Mouse (Mus musculus) CH12.LX (cell line): ENCODE data around the gene Trappc2l. TPM values are rescaled to one million over a fixed set of nuclear protein-coding genes. Genes with fewer than 3 reads are reported as not detected.

Source experiments
- DNase-seq: peaks from one replicate; pipeline ENCODE4 v3.0.0-alpha.2; 2013; ENCODE audit errors: extremely low read depth
- H3K27ac ChIP-seq: 2 replicates; pipeline ENCODE4 v1.5.1; 2012; ENCODE audit warnings: low read depth, mild to moderate bottlenecking, control low read depth, moderate library complexity; ENCODE audit not compliant: insufficient read depth
- H3K27me3 ChIP-seq: replicated peaks from 2 replicates; pipeline ENCODE3; 2012; ENCODE audit warnings: inconsistent platforms
- H3K36me3 ChIP-seq, 2 experiments: replicated peaks in 1 of 2; 2 replicates each; pipeline versions ENCODE3 to v1.6.1; 2012; ENCODE audit warnings: inconsistent platforms in 1 of 2, low read length in 1 of 2, mild to moderate bottlenecking in 1 of 2, mixed read lengths in 1 of 2, moderate library complexity in 1 of 2; ENCODE audit not compliant: control insufficient read depth in 1 of 2, insufficient read depth in 1 of 2
- H3K4me1 ChIP-seq, 2 experiments: 2 replicates each; pipeline ENCODE4 v1.6.1; 2012; ENCODE audit warnings: inconsistent platforms in 1 of 2, moderate library complexity in 1 of 2; ENCODE audit not compliant: insufficient read depth in 2 of 2, control insufficient read depth in 1 of 2
- H3K4me2 ChIP-seq: 2 replicates; pipeline ENCODE4 v1.6.1; 2012; ENCODE audit warnings: low read depth, mild to moderate bottlenecking, control low read depth; ENCODE audit not compliant: poor library complexity, insufficient read depth, severe bottlenecking
- H3K4me3 ChIP-seq, 3 experiments: fragments of 150-350 bp in 1 of 3; sonication (generic) in 1 of 3; replicated peaks in 1 of 3; 2 replicates each; pipeline versions ENCODE3 to v1.5.1; 2011 to 2012; ENCODE audit warnings: low read depth in 2 of 3, low read length in 2 of 3, mild to moderate bottlenecking in 2 of 3, moderate library complexity in 2 of 3, control low read depth in 1 of 3, improper control_type of control experiment in 1 of 3, inconsistent platforms in 1 of 3, mixed read lengths in 1 of 3; ENCODE audit not compliant: poor library complexity in 1 of 3
- H3K79me2 ChIP-seq: replicated peaks from 2 replicates; pipeline ENCODE4 v1.6.1; 2012; ENCODE audit warnings: mild to moderate bottlenecking, moderate library complexity; ENCODE audit not compliant: control insufficient read depth, poor library complexity, insufficient read depth, severe bottlenecking; ENCODE audit errors: extremely low read depth
- H3K9ac ChIP-seq: 2 replicates; pipeline ENCODE4 v1.6.1; 2012; ENCODE audit warnings: low read depth, mild to moderate bottlenecking, control low read depth, moderate library complexity; ENCODE audit not compliant: insufficient read depth
- H3K9me3 ChIP-seq: replicated peaks from 2 replicates; pipeline ENCODE3; 2012; ENCODE audit warnings: low read length, inconsistent platforms, mixed read lengths
- CHD1 ChIP-seq: IDR thresholded peaks from 2 replicates; pipeline ENCODE4 v1.6.1; 2012; ENCODE audit warnings: low read depth, low read length, improper control_type of control experiment, inconsistent platforms
- ELF1 ChIP-seq: IDR thresholded peaks from 2 replicates; pipeline ENCODE4 v1.6.1; 2014; ENCODE audit warnings: low read depth, mild to moderate bottlenecking, inconsistent platforms, low read length, improper control_type of control experiment
- EP300 ChIP-seq: IDR thresholded peaks from 2 replicates; pipeline ENCODE4 v1.6.1; 2011; ENCODE audit warnings: low read length, improper control_type of control experiment
- JUN ChIP-seq: IDR thresholded peaks from 2 replicates; pipeline ENCODE4 v1.6.1; 2011; ENCODE audit warnings: low read depth, mild to moderate bottlenecking, low read length, improper control_type of control experiment, moderate library complexity; ENCODE audit not compliant: insufficient read depth
- MXI1 ChIP-seq: IDR thresholded peaks from 2 replicates; pipeline ENCODE4 v1.6.1; 2011; ENCODE audit warnings: mild to moderate bottlenecking, low read depth, low read length, improper control_type of control experiment
- RAD21 ChIP-seq: IDR thresholded peaks from 2 replicates; pipeline ENCODE4 v1.6.1; 2011; ENCODE audit warnings: low read depth, mild to moderate bottlenecking, low read length, improper control_type of control experiment, moderate library complexity
- SMC3 ChIP-seq: IDR thresholded peaks from 2 replicates; pipeline ENCODE4 v1.6.1; 2011; ENCODE audit warnings: low read depth, low read length, improper control_type of control experiment
- USF1 ChIP-seq: IDR thresholded peaks from 2 replicates; pipeline ENCODE4 v1.6.1; 2014; ENCODE audit warnings: low read depth, mild to moderate bottlenecking, inconsistent platforms, low read length, improper control_type of control experiment
- USF2 ChIP-seq: conservative IDR thresholded peaks from 2 replicates; pipeline ENCODE4 v1.6.1; 2011; ENCODE audit warnings: low read depth, low read length, improper control_type of control experiment
- ZC3H11A ChIP-seq: IDR thresholded peaks from 2 replicates; pipeline ENCODE4 v1.6.1; 2012; ENCODE audit warnings: low read depth, mild to moderate bottlenecking, inconsistent platforms, low read length, improper control_type of control experiment
- ZKSCAN1 ChIP-seq: IDR thresholded peaks from 2 replicates; pipeline ENCODE4 v1.6.1; 2012; ENCODE audit warnings: low read depth, inconsistent platforms, low read length, improper control_type of control experiment, borderline replicate concordance
- ZMIZ1 ChIP-seq: IDR thresholded peaks from 2 replicates; pipeline ENCODE4 v1.6.1; 2012; ENCODE audit warnings: low read depth, mild to moderate bottlenecking, inconsistent platforms, low read length, improper control_type of control experiment
- ZNF384 ChIP-seq: IDR thresholded peaks from 2 replicates; pipeline ENCODE4 v1.6.1; 2012; ENCODE audit warnings: low read depth, low read length, improper control_type of control experiment, inconsistent platforms
- dilution Hi-C: fragments of 300-500 bp; cut with MboI; formaldehyde crosslinking; loops from 2 replicates; pipeline ENCODE4 v1.14.3; 2020; ENCODE audit warnings: low sequenced_read_pairs; ENCODE audit not compliant: extremely low pct_unique_long_range_greater_than_20kb, extremely low pct_ligation_motif_present
- in situ Hi-C: fragments of 300-500 bp; cut with MboI; formaldehyde crosslinking; loops from 3 replicates; pipeline ENCODE4 v1.14.3; 2019; ENCODE audit warnings: low sequenced_read_pairs, low pct_ligation_motif_present, low pct_unique_long_range_greater_than_20kb, mixed read lengths
- polyA plus RNA-seq: library from polyadenylated mRNA; unstranded; fragments of >175 nt; gene quantifications from 2 replicates; pipeline ENCODE4 v1.2.1, GENCODE M21; 2012; ENCODE audit warnings: low read depth; ENCODE audit not compliant: insufficient read length
- total RNA-seq, 2 experiments: library from RNA; depleted of rRNA; stranded (reverse); fragments of 300-350 nt in 1 of 2; fragments of >200 nt in 1 of 2; gene quantifications; 2 replicates each; pipeline ENCODE4 v1.2.3; 2012 to 2014

Gene Trappc2l
- total and polyA plus RNA-seq, 3 experiments: 15.7 to 67.0 (median 36.0) TPM

DNA sequence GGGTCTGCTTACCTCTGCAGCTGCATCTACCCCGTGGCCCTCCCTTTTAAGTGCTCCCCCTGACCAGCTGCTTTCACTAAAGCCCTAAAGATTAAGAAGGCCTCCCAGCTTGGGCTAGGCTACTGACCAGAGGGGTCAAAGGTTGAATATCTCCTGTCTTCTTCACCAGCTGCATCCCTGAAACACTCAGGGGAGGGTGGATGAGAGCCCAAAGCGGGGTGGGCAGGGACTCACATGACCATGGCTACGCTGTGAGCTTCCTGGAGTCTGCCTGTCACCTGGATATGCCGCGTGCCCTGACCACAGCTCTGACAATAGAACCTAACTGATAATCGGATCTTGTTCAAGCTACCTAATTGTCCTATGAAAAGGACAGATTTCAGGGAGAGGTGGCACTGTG, 11.3 kb downstream of the Trappc2l start, which contains the start of gene Pabpn1l:
TSS of gene Pabpn1l (minus strand) at position 13 of the 400 bp plus-strand sequence.
- Histone ChIP-seq H3K4me1 (peaks cover 10 to 54% of the 10 kb centered on the region in 2 experiments), H3K79me2 (no peaks in the 10 kb centered on the region), H3K9me3 (no peaks in the 10 kb centered on the region), H3K4me3 (no peak within 1 kb of the TSS), H3K4me2 (no peak within 1 kb of the TSS), H3K27ac (no peak within 1 kb of the TSS), H3K9ac (no peak within 1 kb of the TSS)
- in situ Hi-C loops (loop anchor here (5.0 kb wide), 1 partner anchor 205 kb away; no protein-coding TSS in a partner anchor), dilution Hi-C loops (no loop called here)
- TF ChIP-seq SMC3 (no peak), ELF1 (no peak), MXI1 (no peak), EP300 (no peak), ZC3H11A (no peak), RAD21 (no peak), ZNF384 (no peak), ZMIZ1 (no peak), CHD1 (no peak), JUN (no peak)
- TF ChIP-seq, all 38 proteins: peak for 0
- Histone ChIP-seq H3K27me3 (no peaks in the 10 kb centered on the region), H3K36me3 (peaks cover 0 to 5% of the 10 kb centered on the region in 2 experiments)
- DNase-seq: no peak

DNA sequence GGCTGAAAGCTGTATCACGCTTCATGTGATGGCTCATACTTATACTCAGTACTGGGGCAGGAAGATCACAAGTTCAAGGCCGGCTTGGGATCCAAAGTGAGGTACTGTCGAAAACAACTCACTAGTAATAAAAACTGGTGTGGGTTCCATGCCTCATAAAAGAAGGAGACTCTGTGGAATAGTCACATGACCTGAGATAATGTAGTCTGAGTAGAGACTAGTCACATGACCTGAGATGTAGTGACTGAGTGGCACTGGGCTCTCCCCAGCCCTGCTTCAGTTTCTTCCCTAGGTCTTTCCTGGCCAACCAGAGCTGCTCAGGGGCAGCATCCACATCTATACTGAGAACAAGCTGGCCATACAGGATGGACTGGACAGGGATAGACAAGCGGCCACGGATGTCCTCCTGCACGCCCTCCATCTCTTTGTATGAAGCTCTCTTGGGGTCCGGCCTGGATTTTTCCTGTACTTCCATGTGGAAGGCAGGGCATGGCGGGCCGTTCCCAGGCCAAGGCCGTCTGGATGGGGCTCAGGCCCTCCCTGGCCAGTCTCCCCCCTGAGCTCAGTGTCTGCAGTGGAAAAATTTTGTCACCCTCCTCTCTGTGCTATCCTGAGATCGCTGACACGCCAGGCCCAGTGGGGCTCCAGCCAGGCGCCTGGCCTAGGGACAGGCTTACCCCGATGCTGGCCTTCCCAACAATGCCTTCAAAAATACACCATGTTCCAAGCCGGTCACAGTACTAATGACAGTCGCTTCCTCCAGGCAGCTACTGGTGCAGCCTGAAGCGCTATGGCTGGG, 12.6 kb downstream of the Trappc2l start:
- Histone ChIP-seq H3K27ac (no peak overlapping the region), H3K4me3 (no peak overlapping the region), H3K4me1 (peaks cover 10 to 49% of the 10 kb centered on the region in 2 experiments), H3K9me3 (no peaks in the 10 kb centered on the region), H3K9ac (no peak overlapping the region), H3K79me2 (no peaks in the 10 kb centered on the region), H3K27me3 (no peaks in the 10 kb centered on the region), H3K36me3 (peaks cover 7 to 18% of the 10 kb centered on the region in 2 experiments), H3K4me2 (no peak overlapping the region)
- in situ Hi-C loops: loop anchor here (5.0 kb wide), 1 partner anchor 203 kb away; no protein-coding TSS in a partner anchor
- dilution Hi-C loops: no loop called here
- TF ChIP-seq ZKSCAN1 (no peak), ZNF384 (no peak), USF2 (peak; percentile 63), USF1 (peak; percentile 36)
- no peak for DNase-seq
